Mouse (Mus musculus) gastrocnemius, adult 2 months (tissue): ENCODE results near the gene Taar1. TPM values are rescaled to one million over a fixed set of nuclear protein-coding genes. Genes with fewer than 3 reads are reported as not detected.

ENCODE experiments used
- DNase-seq: peaks from one replicate; pipeline ENCODE4 v3.0.0; 2022
- H3K27ac ChIP-seq: fragments of 200-600 bp; 2 replicates; pipeline ENCODE4 v1.8.1; 2022; ENCODE audit warnings: mild to moderate bottlenecking
- H3K4me3 ChIP-seq: fragments of 200-600 bp; 2 replicates; pipeline ENCODE4 v1.8.1; 2022; ENCODE audit warnings: mild to moderate bottlenecking, moderate library complexity
- CTCF ChIP-seq: fragments of 200-600 bp; IDR thresholded peaks from 2 replicates; pipeline ENCODE4 v1.8.1; 2022; ENCODE audit warnings: antibody characterized with exemption, mild to moderate bottlenecking, moderate library complexity
- intact Hi-C: fragments of 180-260 bp; cut with DNase I; formaldehyde crosslinking; loops from one replicate; pipeline ENCODE4 v1.15.1; 2025
- long read RNA-seq, 2 experiments: library from polyadenylated mRNA; stranded (forward); transcript quantifications; one replicate each; pipeline ENCODE4 v2.0.0; 2021
- total RNA-seq, 2 experiments: library from RNA; stranded (reverse); gene quantifications; 2 replicates each; pipeline ENCODE4 v1.2.3; 2021

The Taar1 gene
- total RNA-seq = not detected
- long read RNA-seq, experiment 1 = 0 reads
- long read RNA-seq, experiment 2 = 0 reads

- no peak for TF ChIP-seq CTCF
These were observed at the start of gene Taar1 for GRCm38 (mm10) chr10:23920056-23920455. Taar1 (plus strand) TSS chr10:23920356.

GRCm38 (mm10) chr10:23880695-23881094, 39.5 kb upstream of the Taar1 start:
- no peak overlapping the region for H3K4me3 ChIP-seq
- intact Hi-C loops = no loop called here
- DNase-seq = no peak
- H3K27ac ChIP-seq = no peak overlapping the region
- TF ChIP-seq CTCF = peak; percentile 46

More at GRCm38 (mm10) chr10:23920056-23920455, at the start of gene Taar1:
- no peak for DNase-seq
- intact Hi-C loops = no loop called here
- no peak within 1 kb of the TSS for H3K27ac ChIP-seq
- no peak within 1 kb of the TSS for H3K4me3 ChIP-seq

GRCm38 (mm10) chr10:23884910-23885309, 35.2 kb upstream of the Taar1 start:
- intact Hi-C loops = no loop called here
- no peak for TF ChIP-seq CTCF
- Histone ChIP-seq H3K27ac (no peak overlapping the region), H3K4me3 (no peak overlapping the region)
- no peak for DNase-seq

- Histone ChIP-seq H3K4me3 (no peak overlapping the region), H3K27ac (no peak overlapping the region)
- no peak for TF ChIP-seq CTCF
- DNase-seq = no peak
- intact Hi-C loops = no loop called here
These were observed 34.1 kb upstream of the Taar1 start for GRCm38 (mm10) chr10:23886060-23886459.

GRCm38 (mm10) chr10:23892987-23893386, 27.2 kb upstream of the Taar1 start:
- no peak overlapping the region for H3K27ac ChIP-seq
- TF ChIP-seq CTCF = no peak

GRCm38 (mm10) chr10:23894601-23895349, 25.4 kb upstream of the Taar1 start, which contains the start of gene Vnn1:
Vnn1 (plus strand) TSS chr10:23894688.
- intact Hi-C loops = no loop called here
- DNase-seq = no peak
- no peak for TF ChIP-seq CTCF
- no peak within 1 kb of the TSS for H3K27ac ChIP-seq
- H3K4me3 ChIP-seq = peak within 1 kb of the TSS; percentile 63

More at GRCm38 (mm10) chr10:23892987-23893386, 27.2 kb upstream of the Taar1 start:
- intact Hi-C loops = no loop called here
- DNase-seq = no peak
- no peak overlapping the region for H3K4me3 ChIP-seq

GRCm38 (mm10) chr10:23895376-23895775, 24.8 kb upstream of the Taar1 start:
- no peak overlapping the region for H3K27ac ChIP-seq
- no peak for DNase-seq
- H3K4me3 ChIP-seq = peak overlapping the region; percentile 63
- TF ChIP-seq CTCF = no peak
- intact Hi-C loops = no loop called here

GRCm38 (mm10) chr10:23901119-23901518, 19.0 kb upstream of the Taar1 start:
- H3K4me3 ChIP-seq = no peak overlapping the region
- no peak for DNase-seq
- H3K27ac ChIP-seq = no peak overlapping the region
- no peak for TF ChIP-seq CTCF
- intact Hi-C loops = no loop called here

- TF ChIP-seq CTCF = no peak
- no peak for DNase-seq
- Histone ChIP-seq H3K4me3 (no peak overlapping the region), H3K27ac (no peak overlapping the region)
- intact Hi-C loops = no loop called here
These were observed 14.5 kb upstream of the Taar1 start for GRCm38 (mm10) chr10:23905661-23906060.

GRCm38 (mm10) chr10:23922468-23922867, 2.3 kb downstream of the Taar1 start:
- intact Hi-C loops = no loop called here
- no peak for DNase-seq
- no peak for TF ChIP-seq CTCF
- Histone ChIP-seq H3K4me3 (no peak overlapping the region), H3K27ac (no peak overlapping the region)

GRCm38 (mm10) chr10:23923941-23924340, 3.8 kb downstream of the Taar1 start:
- Histone ChIP-seq H3K4me3 (no peak overlapping the region), H3K27ac (no peak overlapping the region)
- no peak for TF ChIP-seq CTCF
- DNase-seq = no peak
- intact Hi-C loops = no loop called here

- no peak for TF ChIP-seq CTCF
- no peak for DNase-seq
- intact Hi-C loops = no loop called here
- H3K27ac ChIP-seq = no peak overlapping the region
- H3K4me3 ChIP-seq = no peak overlapping the region
These were observed 17.5 kb downstream of the Taar1 start for GRCm38 (mm10) chr10:23937613-23938012.

GRCm38 (mm10) chr10:23938312-23938711, 18.2 kb downstream of the Taar1 start, which contains the start of gene Taar2:
Taar2 (plus strand) TSS chr10:23938572.
- no peak for DNase-seq
- no peak for TF ChIP-seq CTCF
- no peak within 1 kb of the TSS for H3K27ac ChIP-seq
- intact Hi-C loops = no loop called here
- no peak within 1 kb of the TSS for H3K4me3 ChIP-seq

- intact Hi-C loops = no loop called here
- no peak overlapping the region for H3K27ac ChIP-seq
- peak; percentile 38 for TF ChIP-seq CTCF
These were observed 22.3 kb downstream of the Taar1 start for GRCm38 (mm10) chr10:23942465-23942864.

More at GRCm38 (mm10) chr10:23942465-23942864, 22.3 kb downstream of the Taar1 start:
- H3K4me3 ChIP-seq = no peak overlapping the region
- peak; percentile 22 for DNase-seq
